7 mouse cellular contexts compared by ENCODE assay signal in the genomic region with DNA sequence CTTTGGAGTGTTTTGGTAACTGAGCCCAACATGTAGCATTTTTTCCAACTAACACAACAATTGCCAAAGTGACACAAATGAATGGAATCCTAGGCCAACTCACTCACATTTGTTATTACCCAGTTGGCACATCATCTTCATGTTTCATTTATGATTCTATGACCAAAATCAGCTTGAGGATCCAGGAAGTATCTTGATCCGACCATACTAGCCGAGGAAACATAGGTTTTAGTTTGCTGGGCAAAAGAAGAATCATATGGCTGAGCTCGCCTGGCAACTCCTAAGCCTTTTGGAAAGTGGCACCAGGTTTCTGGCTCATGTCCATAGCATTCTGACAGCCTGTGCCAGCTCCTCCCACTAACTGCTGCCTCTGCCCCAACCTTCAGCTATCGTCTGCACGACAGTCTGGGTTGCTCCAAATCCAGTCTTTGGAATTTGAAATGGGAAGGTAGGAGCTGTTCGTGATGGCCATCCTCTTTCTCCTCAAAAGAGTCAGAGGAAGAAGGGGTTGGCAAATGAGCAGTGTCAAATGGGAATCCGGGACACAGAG.
DNase-seq lines count a peak whose midpoint lies in the region; ATAC-seq lines count a peak whose summit lies in the region.

No protein-coding gene starts in this region.

- H3K4me3 ChIP-seq in intestine, embryonic 15.5 days (replicated peaks) = no peak overlapping the region

- intact Hi-C loops in heart, postnatal 14 days (cut with DNase I) = no loop called here

- DNase-seq in ovary, adult 18-20 months (ENCODE audit: low spot score) = peak; percentile 17
- DNase-seq in ovary, postnatal 10 days (ENCODE audit: low spot score) = no peak
- DNase-seq in cerebellum, adult 9-11 months = peak; percentile 69
- peak; percentile 36 to 72 for DNase-seq in heart, postnatal 14 days
- DNase-seq in left cerebral cortex, adult 9 months (ENCODE audit: low spot score in 2 of 2) = peak; percentile 66 to 90
- no peak for DNase-seq in thymus, adult 18-20 months

- no peak for ATAC-seq in intestine, embryonic 15.5 days

- WGBS in intestine, embryonic 15.5 days = 64% methylated on average over 7 of the region's 7 CpGs

- H3K4me2 ChIP-seq in intestine, embryonic 15.5 days (replicated peaks) = no peak overlapping the region

- H3K27ac ChIP-seq in intestine, embryonic 15.5 days = no peak overlapping the region

- H3K9me3 ChIP-seq in intestine, embryonic 15.5 days = no peaks in the 10 kb centered on the region

- no peaks in the 10 kb centered on the region for H3K27me3 ChIP-seq in intestine, embryonic 15.5 days (replicated peaks)

- H3K36me3 ChIP-seq in intestine, embryonic 15.5 days = no peaks in the 10 kb centered on the region

- peaks cover 12% of the 10 kb centered on the region for H3K4me1 ChIP-seq in intestine, embryonic 15.5 days (replicated peaks)

- no peak overlapping the region for H3K9ac ChIP-seq in intestine, embryonic 15.5 days

Comparison
In these comparisons a context has a peak if more than half of its experiments do, and no peak if none do; other contexts are left out.
1. DNase-seq: peak in ovary, adult 18-20 months (single experiment), cerebellum, adult 9-11 months (single experiment), heart, postnatal 14 days (2 of 2) and left cerebral cortex, adult 9 months (2 of 2); none in ovary, postnatal 10 days (single experiment) and thymus, adult 18-20 months (0 of 2).